ENCODE assay signal across 9 mouse cellular contexts in the genomic region with DNA sequence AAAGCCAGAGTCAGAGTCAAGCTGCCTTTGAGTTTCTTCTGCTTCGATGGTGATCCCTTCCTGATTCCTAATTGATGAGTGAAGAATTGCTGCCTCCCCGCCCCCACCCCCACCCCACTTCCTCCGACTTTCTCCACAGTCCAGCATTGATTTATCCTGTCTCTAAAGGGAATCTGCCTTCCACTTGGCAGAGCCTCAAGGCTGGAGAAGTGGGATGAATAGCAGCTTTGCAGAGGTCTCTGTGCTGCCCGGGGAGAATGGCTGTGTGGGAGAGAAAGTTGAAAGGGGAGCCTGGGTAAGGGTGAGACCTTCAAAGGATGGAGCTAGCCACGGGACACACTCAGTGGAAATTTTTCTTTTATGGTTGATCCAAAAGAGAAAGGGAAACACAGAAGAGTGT.
"Had no signal": no experiment of that assay in that cellular context is flagged by ENCODE, and none has a peak within 500 bp of the region (broad histone marks: within the 10 kb centered on the region; RNA-seq: fewer than 3 reads in every experiment).

No protein-coding gene starts in this region.

- ATAC-seq: midbrain, embryonic 16.5 days had no signal

- H3K9ac ChIP-seq: kidney, embryonic 15.5 days; limb, embryonic 13.5 days; liver, embryonic 14.5 days; midbrain, embryonic 12.5 days had no signal

- H3K9me3 ChIP-seq: kidney, embryonic 15.5 days; limb, embryonic 13.5 days; midbrain, embryonic 12.5 days had no signal

- H3K27ac ChIP-seq: kidney, embryonic 15.5 days; limb, embryonic 13.5 days; liver, embryonic 14.5 days; midbrain, embryonic 12.5 days had no signal

- H3K4me3 ChIP-seq: kidney, embryonic 15.5 days; limb, embryonic 13.5 days; midbrain, embryonic 12.5 days had no signal

- DNase-seq: left cerebral cortex, postnatal 4 days; lung, adult 18-20 months; thymus, adult 18-20 months; thymus, postnatal 36 days had no signal

- H3K4me2 ChIP-seq: kidney, embryonic 15.5 days; limb, embryonic 13.5 days; midbrain, embryonic 12.5 days had no signal

- H3K36me3 ChIP-seq: kidney, embryonic 15.5 days; limb, embryonic 13.5 days; midbrain, embryonic 12.5 days had no signal

- H3K27me3 ChIP-seq: kidney, embryonic 15.5 days; limb, embryonic 13.5 days; midbrain, embryonic 12.5 days had no signal
